Mouse (Mus musculus): Measurements from ENCODE around the gene Dpp3. TPM values are rescaled to one million over a fixed set of nuclear protein-coding genes. Genes with fewer than 3 reads are reported as not detected.

Dpp3 gene
- polyA plus RNA-seq, 1 experiment from 2014 or later: 108 TPM

GRCm38 (mm10) chr19:4919652-4920051, 8.4 kb downstream of the Dpp3 start:
- Histone ChIP-seq H3K4me3 (replicated peaks) (no peak overlapping the region), H3K4me1 (no peaks in the 10 kb centered on the region), H3K27me3 (no peaks in the 10 kb centered on the region), H3K36me3 (peaks cover 100% of the 10 kb centered on the region), H3K4me2 (no peak overlapping the region), H3K9me3 (replicated peaks) (no peaks in the 10 kb centered on the region), H3K9ac (no peak overlapping the region), H3K27ac (no peak overlapping the region)
- WGBS: 77% methylated on average over 6 of the region's 6 CpGs
- ATAC-seq (replicated peaks; ENCODE audit: low FRiP score): no peak

DNA sequence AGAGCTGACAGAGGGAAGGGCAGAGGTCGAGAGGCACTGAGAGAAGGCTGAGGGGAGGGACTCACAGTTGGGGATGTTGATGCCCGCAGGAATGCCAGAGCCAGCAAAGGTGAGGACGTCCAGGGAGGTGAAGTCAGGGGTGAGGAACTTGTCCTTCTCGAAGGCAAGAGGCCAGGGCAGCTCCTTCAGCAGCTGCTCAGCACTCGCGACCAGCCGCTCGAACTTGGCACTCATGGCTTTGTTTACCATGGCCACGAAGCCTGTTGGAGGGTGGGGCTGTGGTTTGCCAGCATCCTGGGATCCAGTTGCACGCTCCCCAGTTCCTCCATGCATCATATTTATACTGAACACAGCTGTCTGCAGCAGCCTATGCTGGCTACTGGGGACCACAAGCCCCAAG, 11.3 kb downstream of the Dpp3 start:
- Histone ChIP-seq H3K9ac (no peak overlapping the region), H3K4me1 (no peaks in the 10 kb centered on the region), H3K9me3 (replicated peaks) (no peaks in the 10 kb centered on the region), H3K27me3 (no peaks in the 10 kb centered on the region), H3K27ac (no peak overlapping the region), H3K4me2 (no peak overlapping the region), H3K36me3 (peaks cover 99% of the 10 kb centered on the region), H3K4me3 (replicated peaks) (no peak overlapping the region)
- WGBS: 83% methylated on average over 10 of the region's 10 CpGs
- no peak for ATAC-seq (replicated peaks; ENCODE audit: low FRiP score)

DNA sequence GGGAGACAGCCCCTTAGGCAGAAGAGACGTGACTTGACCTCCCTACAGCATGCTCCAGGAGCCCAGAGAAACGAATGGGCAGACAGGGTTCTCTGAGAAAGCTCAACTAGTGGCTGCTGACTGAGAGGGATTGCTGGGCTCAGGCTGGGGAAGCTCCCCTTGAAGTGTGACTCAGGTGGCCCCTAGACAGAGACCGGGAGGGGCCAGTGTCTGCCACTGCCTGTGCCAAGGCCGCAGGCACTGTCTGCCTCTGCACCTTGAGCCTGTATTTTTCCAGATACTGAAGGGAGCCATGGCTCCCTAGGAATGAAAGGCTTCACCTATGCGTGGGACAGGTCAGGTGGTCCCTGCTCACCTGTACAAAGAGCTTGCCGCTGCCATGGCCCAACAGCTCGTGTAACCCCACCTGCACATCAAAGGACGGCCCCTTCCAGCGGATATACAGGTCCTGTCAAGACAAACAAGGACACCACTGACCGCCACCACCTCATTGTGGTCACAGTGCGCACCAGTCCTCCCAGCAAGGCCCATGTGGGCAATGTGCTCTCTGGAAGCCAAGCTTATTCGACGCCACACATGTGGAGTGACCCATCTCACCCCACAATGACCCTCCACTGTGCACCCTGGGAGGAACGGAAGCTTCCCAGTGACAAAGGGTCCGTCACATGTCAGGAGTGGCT, 12.0 kb downstream of the Dpp3 start:
- ATAC-seq (replicated peaks; ENCODE audit: low FRiP score): no peak
- WGBS: 95% methylated on average over 15 of the region's 15 CpGs
- Histone ChIP-seq H3K4me2 (no peak overlapping the region), H3K4me3 (replicated peaks) (no peak overlapping the region), H3K27ac (no peak overlapping the region), H3K36me3 (peaks cover 99% of the 10 kb centered on the region), H3K27me3 (no peaks in the 10 kb centered on the region), H3K9ac (no peak overlapping the region), H3K4me1 (no peaks in the 10 kb centered on the region), H3K9me3 (replicated peaks) (no peaks in the 10 kb centered on the region)

DNA sequence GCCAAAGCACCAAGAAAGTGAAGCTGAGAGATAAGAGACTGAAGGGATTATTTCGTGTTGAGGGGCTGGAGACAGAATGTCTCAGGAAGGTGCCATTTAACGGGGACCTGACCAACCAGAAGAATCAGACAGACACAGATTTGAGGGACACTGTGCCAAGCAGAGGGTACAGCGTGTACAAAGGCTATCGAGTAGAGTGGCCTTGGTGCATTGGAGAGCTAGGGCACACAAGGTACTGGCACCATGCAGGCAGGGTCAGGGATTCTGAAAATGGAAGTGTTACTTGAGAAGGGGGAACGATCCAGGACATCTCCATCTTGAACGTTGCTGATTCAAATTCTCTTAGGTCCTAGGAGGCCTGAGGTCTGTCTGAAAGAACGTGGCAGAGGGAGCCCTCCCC, 18.7 kb downstream of the Dpp3 start:
- Histone ChIP-seq H3K4me2 (no peak overlapping the region), H3K27ac (no peak overlapping the region)

GRCm38 (mm10) chr19:4908107-4908506, 20.0 kb downstream of the Dpp3 start:
- ATAC-seq (replicated peaks; ENCODE audit: low FRiP score): no peak

More for the DNA sequence above, 18.7 kb downstream of the Dpp3 start:
- Histone ChIP-seq H3K27me3 (no peaks in the 10 kb centered on the region), H3K4me3 (replicated peaks) (no peak overlapping the region), H3K4me1 (peaks cover 9% of the 10 kb centered on the region; the same call in 1 of the 2 replicates), H3K9me3 (replicated peaks) (no peaks in the 10 kb centered on the region), H3K36me3 (peaks cover 73% of the 10 kb centered on the region), H3K9ac (no peak overlapping the region)
- ATAC-seq (replicated peaks; ENCODE audit: low FRiP score): no peak
- 93% methylated on average over 7 of the region's 7 CpGs for WGBS

DNA sequence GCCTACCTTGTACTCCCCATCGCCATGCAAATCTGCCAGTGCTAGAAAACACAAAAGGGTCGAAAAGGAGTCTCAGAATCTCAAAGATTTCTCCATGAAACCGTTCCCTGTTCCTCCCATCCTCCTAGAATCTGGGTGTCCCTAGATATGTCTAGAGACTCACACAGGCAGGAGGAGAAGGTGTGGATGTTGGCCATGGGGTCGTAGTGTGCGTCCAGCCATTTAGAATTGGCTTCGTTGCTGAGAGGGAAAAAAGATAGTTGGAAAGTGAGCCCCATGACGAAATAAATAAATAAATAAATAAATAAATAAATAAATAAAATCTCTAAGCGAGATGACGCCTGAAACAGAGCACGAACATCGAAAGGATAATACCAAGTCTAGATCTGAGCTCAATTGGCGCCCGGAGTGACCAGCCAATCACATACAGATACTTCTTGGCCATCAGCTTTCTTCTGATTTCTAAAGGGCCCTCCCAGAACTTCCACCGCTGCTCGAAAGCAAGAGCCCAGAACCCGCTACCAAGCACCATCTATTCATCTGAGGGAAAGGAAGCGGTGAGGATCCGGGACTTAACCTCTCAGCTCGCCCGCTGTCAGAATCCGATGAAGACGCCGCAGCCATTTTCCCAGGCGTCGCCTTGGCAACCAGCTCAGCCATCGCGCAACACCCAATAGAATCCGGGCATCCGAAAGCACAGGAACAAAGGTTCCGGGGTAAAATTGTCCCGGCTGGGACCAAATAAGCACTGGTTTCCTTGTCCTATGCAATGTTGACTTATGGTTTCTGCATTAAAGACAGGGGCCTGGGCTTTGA, 21.9 kb downstream of the Dpp3 start, which contains the start of gene Bbs1:
Gene Bbs1, minus strand, starts transcription at position 650 of the 816 bp plus-strand sequence.
- WGBS: 7% methylated on average over 31 of the region's 31 CpGs
- Histone ChIP-seq H3K9me3 (replicated peaks) (no peaks in the 10 kb centered on the region), H3K9ac (peak within 1 kb of the TSS; percentile 61)

More at GRCm38 (mm10) chr19:4908107-4908506, 20.0 kb downstream of the Dpp3 start:
- Histone ChIP-seq H3K9me3 (replicated peaks) (no peaks in the 10 kb centered on the region), H3K9ac (no peak overlapping the region), H3K4me2 (no peak overlapping the region), H3K36me3 (peaks cover 66% of the 10 kb centered on the region), H3K27me3 (no peaks in the 10 kb centered on the region), H3K4me1 (peaks cover 9% of the 10 kb centered on the region; the same call in 1 of the 2 replicates), H3K4me3 (replicated peaks) (no peak overlapping the region), H3K27ac (no peak overlapping the region)
- 89% methylated on average over 4 of the region's 4 CpGs for WGBS

GRCm38 (mm10) chr19:4899888-4900287, 28.2 kb downstream of the Dpp3 start:
- Histone ChIP-seq H3K4me1 (peaks cover 19% of the 10 kb centered on the region), H3K9me3 (replicated peaks) (no peaks in the 10 kb centered on the region), H3K36me3 (peaks cover 23% of the 10 kb centered on the region; the same call in 1 of the 2 replicates), H3K27me3 (no peaks in the 10 kb centered on the region), H3K9ac (no peak overlapping the region), H3K27ac (no peak overlapping the region), H3K4me3 (replicated peaks) (no peak overlapping the region), H3K4me2 (no peak overlapping the region)
- no peak for ATAC-seq (replicated peaks; ENCODE audit: low FRiP score)
- WGBS: 71% methylated on average over 3 of the region's 3 CpGs

More for the DNA sequence above, 21.9 kb downstream of the Dpp3 start, which contains the start of gene Bbs1:
- H3K27ac ChIP-seq: 0 out of 2 replicates have a peak within 1 kb of the TSS, but pooled peaks have one; percentile 54
- H3K4me2 ChIP-seq: peak within 1 kb of the TSS; percentile 68
- H3K36me3 ChIP-seq: peaks cover 58% of the 10 kb centered on the region
- H3K27me3 ChIP-seq: no peaks in the 10 kb centered on the region
- peak within 1 kb of the TSS; percentile 83 for H3K4me3 ChIP-seq (replicated peaks)
- peaks cover 9% of the 10 kb centered on the region; the same call in 1 of the 2 replicates for H3K4me1 ChIP-seq
- ATAC-seq (replicated peaks; ENCODE audit: low FRiP score): peak; percentile 57; the same call in 1 of the 2 replicates

DNA sequence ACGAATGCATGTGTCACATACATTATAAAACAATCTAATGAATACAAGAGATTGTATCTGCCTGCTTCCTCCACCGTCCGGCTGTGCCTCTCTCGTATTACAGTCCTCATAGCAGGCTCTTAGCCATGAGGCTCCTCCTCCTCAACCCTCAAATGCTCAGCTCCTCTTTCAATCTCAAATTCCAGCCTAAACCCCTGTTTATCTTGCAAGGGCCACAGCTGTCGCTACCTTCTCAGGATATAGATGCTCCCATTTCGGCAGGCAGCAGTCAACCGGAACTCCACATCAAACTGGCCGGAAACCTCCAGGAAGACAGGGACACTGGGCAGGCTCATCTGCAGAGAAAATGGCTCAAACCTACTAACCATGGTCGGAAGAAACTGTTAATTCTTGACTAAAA, 29.1 kb downstream of the Dpp3 start:
- WGBS: 31% methylated on average over 9 of the region's 9 CpGs
- Histone ChIP-seq H3K4me3 (replicated peaks) (no peak overlapping the region), H3K27me3 (no peaks in the 10 kb centered on the region), H3K4me1 (peaks cover 19% of the 10 kb centered on the region), H3K9ac (no peak overlapping the region), H3K4me2 (no peak overlapping the region), H3K27ac (peak overlapping the region; percentile 41; the same call in 1 of the 2 replicates), H3K36me3 (peaks cover 23% of the 10 kb centered on the region; the same call in 1 of the 2 replicates), H3K9me3 (replicated peaks) (no peaks in the 10 kb centered on the region)
- 0 out of 2 replicates have a peak, but pooled peaks have one; percentile 49 for ATAC-seq (replicated peaks; ENCODE audit: low FRiP score)

GRCm38 (mm10) chr19:4896780-4897520, 31.1 kb downstream of the Dpp3 start:
- H3K9ac ChIP-seq: no peak overlapping the region
- H3K36me3 ChIP-seq: 0 out of 2 replicates have a peak, but pooled peaks cover 9% of the 10 kb centered on the region
- no peaks in the 10 kb centered on the region for H3K9me3 ChIP-seq (replicated peaks)
- WGBS: 36% methylated on average over 21 of the region's 21 CpGs
- peak overlapping the region; percentile 41; the same call in 1 of the 2 replicates for H3K27ac ChIP-seq
- H3K4me2 ChIP-seq: peak overlapping the region; percentile 48
- H3K4me3 ChIP-seq (replicated peaks): no peak overlapping the region
- H3K27me3 ChIP-seq: no peaks in the 10 kb centered on the region
- H3K4me1 ChIP-seq: peaks cover 19% of the 10 kb centered on the region
- peak; percentile 40; the same call in 1 of the 2 replicates for ATAC-seq (replicated peaks; ENCODE audit: low FRiP score)

GRCm38 (mm10) chr19:4891798-4892197, 36.3 kb downstream of the Dpp3 start:
- H3K9ac ChIP-seq: no peak overlapping the region

DNA sequence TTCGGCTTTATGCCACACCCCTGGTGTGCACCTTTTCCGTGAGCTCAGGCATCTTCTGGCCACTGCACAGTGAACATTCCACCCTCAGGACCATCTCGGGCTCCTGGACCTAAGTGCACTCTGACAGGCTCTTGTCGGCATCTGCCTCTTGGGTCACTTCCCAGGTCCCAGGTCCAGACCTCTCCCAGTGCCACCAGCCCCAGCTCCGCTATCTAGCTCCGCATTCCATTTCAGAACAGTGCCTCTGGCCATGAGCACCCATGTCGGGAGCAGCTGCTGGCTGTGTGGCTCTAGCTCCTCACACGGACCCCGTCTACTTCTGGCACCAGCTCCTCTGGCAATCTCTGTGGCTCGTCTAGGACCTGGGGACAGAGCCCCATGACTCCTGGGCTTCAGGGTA, 38.3 kb downstream of the Dpp3 start:
- H3K9ac ChIP-seq: no peak overlapping the region
- H3K27ac ChIP-seq: no peak overlapping the region
- no peaks in the 10 kb centered on the region for H3K9me3 ChIP-seq (replicated peaks)
- no peak overlapping the region for H3K4me2 ChIP-seq
- H3K4me1 ChIP-seq: no peaks in the 10 kb centered on the region
- ATAC-seq (replicated peaks; ENCODE audit: low FRiP score): no peak
- H3K27me3 ChIP-seq: no peaks in the 10 kb centered on the region
- peaks cover 16% of the 10 kb centered on the region; the same call in 1 of the 2 replicates for H3K36me3 ChIP-seq
- no peak overlapping the region for H3K4me3 ChIP-seq (replicated peaks)
- 85% methylated on average over 10 of the region's 10 CpGs for WGBS

More at GRCm38 (mm10) chr19:4891798-4892197, 36.3 kb downstream of the Dpp3 start:
- ATAC-seq (replicated peaks; ENCODE audit: low FRiP score): no peak
- WGBS: 82% methylated on average over 3 of the region's 3 CpGs
- H3K36me3 ChIP-seq: peaks cover 16% of the 10 kb centered on the region; the same call in 1 of the 2 replicates
- no peaks in the 10 kb centered on the region for H3K9me3 ChIP-seq (replicated peaks)
- H3K4me3 ChIP-seq (replicated peaks): no peak overlapping the region
- H3K27me3 ChIP-seq: no peaks in the 10 kb centered on the region
- H3K27ac ChIP-seq: no peak overlapping the region
- peaks cover 4% of the 10 kb centered on the region; the same call in 1 of the 2 replicates for H3K4me1 ChIP-seq
- no peak overlapping the region for H3K4me2 ChIP-seq

Data from kidney, embryonic 15.5 days (tissue).